Mouse (Mus musculus): ENCODE measurements at regions not wholly inside any gene's neighbourhood (a gene's known extent, or its start where the extent isn't known, plus 50 kb on each side); places are given as distances from the start of the nearest gene placed in this dataset.

- DNase-seq (ENCODE audit: low spot score in 2 of 2) = no peak
Observed at GRCm38 (mm10) chr13:35079685-35080084, 52.8 kb upstream of the Eci2 start.

GRCm38 (mm10) chr13:35085386-35085785, 58.5 kb upstream of the Eci2 start:
- no peak for DNase-seq (ENCODE audit: low spot score in 2 of 2)

GRCm38 (mm10) chr13:35087246-35088040, 60.5 kb upstream of the Eci2 start:
- DNase-seq (ENCODE audit: low spot score in 2 of 2) = no peak

GRCm38 (mm10) chr13:35091155-35091554, 64.3 kb upstream of the Eci2 start:
- DNase-seq (ENCODE audit: low spot score in 2 of 2) = no peak

GRCm38 (mm10) chr13:35119782-35120181, 92.9 kb upstream of the Eci2 start:
- DNase-seq (ENCODE audit: low spot score in 2 of 2) = no peak

- no peak for DNase-seq (ENCODE audit: low spot score in 2 of 2)
Observed at GRCm38 (mm10) chr13:35129475-35129874, 102.6 kb upstream of the Eci2 start.

GRCm38 (mm10) chr13:35131272-35132185, 104.6 kb upstream of the Eci2 start:
- peak in 1 of 2 experiments; percentile 19 for DNase-seq (ENCODE audit: low spot score in 2 of 2)

GRCm38 (mm10) chr13:35151629-35152028, 124.7 kb upstream of the Eci2 start:
- no peak for DNase-seq (ENCODE audit: low spot score in 2 of 2)

- no peak for DNase-seq (ENCODE audit: low spot score in 2 of 2)
Observed at GRCm38 (mm10) chr13:35159456-35159855, 132.6 kb upstream of the Eci2 start.

- DNase-seq (ENCODE audit: low spot score in 2 of 2) = no peak
Observed at GRCm38 (mm10) chr13:35160767-35161166, 133.9 kb upstream of the Eci2 start.

GRCm38 (mm10) chr13:35166080-35166479, 139.2 kb upstream of the Eci2 start:
- no peak for DNase-seq (ENCODE audit: low spot score in 2 of 2)

- DNase-seq (ENCODE audit: low spot score in 2 of 2) = no peak
Observed at GRCm38 (mm10) chr13:35166831-35167541, 140.1 kb upstream of the Eci2 start.

- DNase-seq (ENCODE audit: low spot score in 2 of 2) = no peak
Observed at GRCm38 (mm10) chr13:35171562-35172254, 144.8 kb upstream of the Eci2 start.

- no peak for DNase-seq (ENCODE audit: low spot score in 2 of 2)
Observed at GRCm38 (mm10) chr13:35173522-35173921, 146.6 kb upstream of the Eci2 start.

GRCm38 (mm10) chr13:35175587-35175986, 148.7 kb upstream of the Eci2 start:
- no peak for DNase-seq (ENCODE audit: low spot score in 2 of 2)

- DNase-seq (ENCODE audit: low spot score in 2 of 2) = peak in 1 of 2 experiments; percentile 43
Observed at GRCm38 (mm10) chr13:35177305-35177704, 150.4 kb upstream of the Eci2 start.

- peak; percentile 65 to 75 for DNase-seq (ENCODE audit: low spot score in 2 of 2)
Observed at GRCm38 (mm10) chr13:35189028-35189711, 162.3 kb upstream of the Eci2 start.

GRCm38 (mm10) chr13:35202069-35202468, 175.2 kb upstream of the Eci2 start:
- DNase-seq (ENCODE audit: low spot score in 2 of 2) = no peak

- no peak for DNase-seq (ENCODE audit: low spot score in 2 of 2)
Observed at GRCm38 (mm10) chr13:35208319-35208718, 181.4 kb upstream of the Eci2 start.

GRCm38 (mm10) chr13:35209551-35209950, 182.7 kb upstream of the Eci2 start:
- DNase-seq (ENCODE audit: low spot score in 2 of 2) = peak in 1 of 2 experiments; percentile 17

GRCm38 (mm10) chr13:35211834-35212233, 184.9 kb upstream of the Eci2 start:
- no peak for DNase-seq (ENCODE audit: low spot score in 2 of 2)
